Mouse (Mus musculus) embryonic stem cell, embryonic (primary cell): ENCODE data around the gene Cep290.

Experiments
- CTCF ChIA-PET, 4 experiments: fragments of 300-600 bp in 2 of 4; fragments of 350-600 bp in 2 of 4; sonication (Branson Sonifier 250); formaldehyde crosslinking; loops; one replicate each; lab custom pipeline; 2022; ENCODE audit warnings: inconsistent platforms in 2 of 4; lab: Charles Lee
- POLR2A ChIA-PET, 4 experiments: fragments of 300-600 bp in 2 of 4; fragments of 350-600 bp in 2 of 4; sonication (Branson Sonifier 250); formaldehyde crosslinking; loops; one replicate each; lab custom pipeline; 2022; ENCODE audit warnings: antibody characterized with exemption in 4 of 4, inconsistent platforms in 1 of 4; lab: Charles Lee

Cep290 gene

DNA sequence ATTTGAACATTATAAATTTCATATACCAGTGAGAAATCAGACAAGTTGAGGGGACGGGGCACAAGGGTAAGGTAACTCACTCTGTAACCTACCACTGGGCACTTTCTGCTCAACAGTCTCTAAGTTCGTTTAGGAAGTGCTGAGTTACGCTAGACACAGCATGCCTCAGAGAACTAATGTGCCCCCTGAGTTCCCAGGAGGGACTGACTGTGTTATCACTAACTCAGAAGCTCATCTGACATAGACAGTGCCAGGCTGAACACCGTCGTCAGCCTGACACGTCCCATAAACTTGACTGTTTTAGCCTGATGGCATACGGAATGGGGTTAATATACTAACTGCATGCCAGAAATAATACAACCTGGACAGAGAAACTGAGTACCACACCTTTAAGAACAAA, 87.9 kb downstream of the Cep290 start:
- POLR2A ChIA-PET, result no interaction called here

DNA sequence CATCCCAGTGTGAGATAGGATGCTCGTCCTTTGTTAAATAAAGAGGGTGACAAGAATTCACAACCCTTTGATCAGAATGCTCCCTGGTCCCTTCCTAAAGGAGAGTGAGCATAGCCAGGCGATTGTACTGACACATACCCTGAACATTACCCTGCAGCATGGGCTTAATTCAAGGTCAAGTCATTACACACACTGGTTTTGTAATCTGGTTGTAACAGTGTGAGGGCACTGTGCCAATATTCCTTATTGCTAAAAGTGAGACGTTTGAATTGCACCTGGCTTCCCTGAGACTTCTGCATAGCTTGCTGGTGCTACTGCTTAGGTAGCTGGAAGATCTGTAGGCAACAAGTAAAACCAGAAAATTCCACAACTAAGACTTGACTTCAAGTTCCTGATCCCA, 96.8 kb downstream of the Cep290 start:
- ChIA-PET CTCF (no interaction called here), POLR2A (no interaction called here)

More for the DNA sequence above, 87.9 kb downstream of the Cep290 start:
- CTCF ChIA-PET, result no interaction called here

DNA sequence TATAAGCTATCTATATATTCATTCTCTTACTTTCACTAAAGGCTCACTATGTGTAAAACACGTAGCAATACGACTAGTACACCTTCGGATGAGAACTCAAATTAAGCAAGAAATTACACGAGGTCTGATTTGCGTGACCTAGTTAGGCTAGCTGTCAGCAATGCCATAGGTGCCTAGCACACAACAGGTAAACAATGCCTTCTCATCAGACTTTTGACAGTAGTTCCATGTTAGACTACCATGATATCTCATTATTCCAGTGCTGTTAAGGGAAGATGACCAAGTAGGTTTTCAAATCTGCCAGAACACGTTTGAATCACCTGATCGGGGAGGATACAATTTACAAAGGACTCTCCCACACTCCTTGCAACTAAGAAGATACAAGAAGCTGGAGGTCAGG, 101.2 kb downstream of the Cep290 start:
- CTCF ChIA-PET, result no interaction called here
- POLR2A ChIA-PET, result interaction anchor here in 1 of 4 experiments (0.6 kb wide), 1 partner anchor 29 kb away, joined by 3 read pairs; no protein-coding TSS in a partner anchor

DNA sequence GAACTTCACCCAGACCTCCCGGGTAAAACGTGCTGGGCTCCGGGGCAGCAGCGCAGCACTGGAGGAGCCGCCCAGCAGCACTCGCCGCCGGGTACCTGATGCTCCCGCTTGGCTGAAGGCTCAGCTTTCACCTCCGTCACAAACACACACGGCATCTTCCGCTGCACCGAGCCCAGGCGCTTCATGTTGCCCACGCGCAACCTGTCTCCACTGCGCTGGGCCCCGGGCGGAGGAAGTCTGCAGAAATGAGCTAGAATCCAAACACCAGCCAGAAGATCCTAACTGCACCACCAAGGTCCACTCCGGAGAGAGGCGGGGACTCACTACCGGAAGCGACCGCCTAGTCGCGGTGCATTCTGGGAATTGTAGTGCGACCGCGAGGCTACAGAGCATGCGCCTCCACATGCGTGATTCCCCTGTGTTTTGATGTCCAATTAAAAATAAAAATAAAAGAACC, 101.6 kb downstream of the Cep290 start:
- ChIA-PET CTCF (no interaction called here), POLR2A (interaction anchor here in 1 of 4 experiments (0.6 kb wide), 1 partner anchor 29 kb away, joined by 3 read pairs; no protein-coding TSS in a partner anchor)

DNA sequence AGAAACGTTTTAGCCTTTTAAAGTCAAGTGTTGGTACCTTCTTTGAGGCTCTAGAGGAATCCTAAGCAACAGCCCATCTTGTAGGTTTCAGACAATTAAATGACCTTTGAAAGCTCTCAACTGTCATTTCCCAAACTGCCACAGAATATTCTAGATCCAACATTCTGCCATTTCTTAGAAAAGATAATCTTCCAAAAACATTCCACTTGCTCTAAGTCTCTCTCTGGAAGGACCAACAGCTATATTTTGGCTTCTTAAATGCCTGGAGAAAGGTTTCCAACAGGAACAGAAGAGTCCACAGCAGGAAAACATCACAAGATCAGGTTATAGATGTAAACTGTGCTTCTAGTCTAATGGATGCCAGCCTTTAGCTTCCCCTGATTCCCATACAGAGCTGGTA, 103.0 kb downstream of the Cep290 start, which contains the start of the genes 4930430F08Rik and 1700017N19Rik:
TSS of gene 4930430F08Rik (minus strand) at position 101 of the 400 bp plus-strand sequence.
TSS of gene 1700017N19Rik (plus strand) at position 162 of the 400 bp plus-strand sequence.
- POLR2A ChIA-PET, result no interaction called here
- CTCF ChIA-PET, result no interaction called here

DNA sequence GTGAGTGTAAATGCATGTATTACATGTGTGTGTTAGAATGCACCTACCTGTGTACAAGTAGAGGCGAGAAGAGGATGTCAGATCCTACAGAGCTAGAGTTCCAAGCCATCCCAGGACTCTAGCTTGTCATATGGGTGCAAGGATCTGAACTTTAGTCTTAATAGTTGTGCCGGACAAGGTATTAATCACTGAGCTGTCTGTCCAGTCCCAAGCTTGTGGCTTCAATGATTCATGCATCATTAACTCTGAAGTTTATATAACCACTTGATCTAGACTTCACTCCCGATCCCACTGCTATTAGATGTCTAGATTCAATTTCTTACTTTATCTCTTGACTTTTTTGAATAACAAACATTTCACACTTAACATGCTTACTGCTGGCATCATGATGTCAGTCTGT, 111.0 kb downstream of the Cep290 start:
- ChIA-PET CTCF (no interaction called here), POLR2A (no interaction called here)

DNA sequence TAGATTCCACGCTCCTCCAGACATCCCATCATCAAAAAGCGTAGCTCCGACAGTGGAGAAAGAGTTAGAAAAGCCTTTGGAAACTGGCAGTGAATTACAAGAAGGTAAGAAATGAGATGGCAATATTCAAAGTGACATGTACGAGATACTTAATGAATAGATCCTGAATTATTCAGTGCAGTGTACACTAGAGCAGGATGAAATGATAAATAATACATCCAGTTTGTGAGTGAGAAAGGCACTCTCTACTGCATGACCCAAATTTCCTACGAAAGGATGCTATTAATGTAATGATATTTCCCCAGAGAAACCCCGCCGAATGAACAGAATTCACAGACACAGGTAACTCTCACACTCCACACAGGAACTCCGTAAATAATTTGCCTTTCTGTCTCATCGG, 116.2 kb downstream of the Cep290 start:
- ChIA-PET POLR2A (no interaction called here), CTCF (no interaction called here)

DNA sequence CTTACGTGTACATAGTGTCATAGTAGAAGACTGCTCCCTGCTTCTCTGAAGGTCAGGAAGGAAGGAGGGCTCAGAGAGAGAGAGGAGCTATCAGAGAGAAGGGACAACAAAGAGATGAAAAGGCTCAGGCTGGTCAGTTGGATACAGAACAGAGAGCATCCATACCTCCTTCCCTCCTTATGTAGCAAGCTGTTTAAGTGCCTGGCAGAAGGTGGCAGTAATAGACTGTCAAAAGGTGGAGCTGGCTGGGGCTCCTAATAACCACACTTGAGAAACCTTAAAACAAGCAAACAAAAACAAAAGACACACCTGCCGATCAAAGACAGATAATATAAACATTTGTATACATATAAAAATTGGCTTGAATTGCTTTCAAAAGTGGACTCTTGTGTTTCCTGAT, 116.9 kb downstream of the Cep290 start:
- CTCF ChIA-PET, result no interaction called here
- POLR2A ChIA-PET, result interaction anchor here in 1 of 4 experiments (0.6 kb wide), 1 partner anchor 138 kb away, joined by 3 read pairs; no protein-coding TSS in a partner anchor

DNA sequence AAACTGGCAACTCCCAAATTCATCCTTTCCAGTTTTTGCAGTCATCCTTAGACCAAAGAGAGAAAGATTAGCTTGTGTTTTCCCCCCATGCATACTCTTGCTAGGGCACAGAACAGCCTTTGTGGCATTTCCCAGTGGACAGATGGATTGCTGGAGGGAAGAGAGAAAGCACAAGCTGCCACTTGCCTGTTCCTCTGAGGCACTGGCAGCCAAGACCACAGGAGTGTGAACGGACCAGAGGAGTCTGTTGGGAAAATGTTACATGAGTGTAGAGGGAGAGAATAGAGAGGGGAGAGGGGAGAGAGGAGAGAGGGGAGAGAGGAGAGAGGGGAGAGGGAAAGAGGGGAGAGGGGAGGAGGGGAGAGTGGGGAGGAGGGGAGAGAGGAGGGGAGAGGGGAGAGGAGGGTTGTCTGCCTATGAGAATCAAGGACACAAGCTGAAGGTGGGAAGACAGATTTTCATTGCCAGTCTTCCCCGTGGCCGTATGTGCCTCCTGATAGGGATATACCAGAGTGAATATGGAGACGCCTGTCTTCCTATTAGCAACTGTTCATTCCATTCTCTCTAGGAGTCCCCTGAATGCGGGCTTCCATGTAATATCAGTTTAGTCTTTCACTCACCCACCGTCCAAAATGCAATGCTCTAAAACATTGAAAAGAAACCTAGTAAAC, 130.0 kb downstream of the Cep290 start:
- POLR2A ChIA-PET, result interaction anchor here in 2 of 4 experiments (0.6 kb wide), 2 partner anchors 29 to 130 kb away, joined by 3 read pairs; partner anchors contain the start of gene Tmtc3 (in 1 of the 2)
- CTCF ChIA-PET, result no interaction called here

DNA sequence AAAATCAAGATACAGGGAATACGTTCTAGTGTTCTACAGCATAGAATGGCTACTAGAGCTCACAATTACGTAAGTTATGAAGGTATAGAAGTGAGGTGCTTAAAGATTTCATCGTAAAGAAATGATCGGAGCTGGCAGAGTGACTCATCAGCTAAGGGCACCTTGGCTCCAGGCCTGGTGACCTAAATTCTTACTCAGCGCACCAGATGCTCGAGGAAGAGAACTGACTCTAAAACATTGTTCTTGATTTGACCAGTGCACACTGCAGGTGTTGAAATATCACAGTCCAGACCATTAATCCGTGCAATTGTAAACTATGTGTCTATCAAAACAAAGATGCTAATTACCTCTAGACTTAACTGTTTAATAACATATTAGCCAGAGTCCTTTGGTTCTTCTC, 132.1 kb downstream of the Cep290 start:
- CTCF ChIA-PET, result interaction anchor here in 1 of 4 experiments (0.6 kb wide), 1 partner anchor 10 kb away, joined by 3 read pairs; no protein-coding TSS in a partner anchor
- POLR2A ChIA-PET, result interaction anchor here in 1 of 4 experiments (0.6 kb wide), 1 partner anchor 25 kb away, joined by 4 read pairs; no protein-coding TSS in a partner anchor

DNA sequence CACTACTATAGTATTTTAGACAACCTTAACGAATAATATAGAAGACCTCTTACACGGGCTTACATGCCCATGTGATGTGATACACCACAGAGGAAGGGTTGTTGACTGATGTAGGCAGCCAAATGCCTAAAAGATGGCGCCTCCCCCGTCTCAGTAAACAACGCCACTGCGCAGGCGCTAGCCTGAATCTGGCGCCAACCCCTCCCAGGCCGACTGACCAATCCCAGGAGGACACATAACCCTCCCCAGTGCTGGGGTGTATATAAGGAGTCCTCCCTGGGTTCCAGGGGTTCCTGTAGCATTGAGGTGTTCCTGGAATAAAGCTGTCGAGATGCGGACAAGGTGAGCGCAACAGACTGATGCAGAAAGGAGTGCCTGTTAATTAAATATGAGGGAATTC, 132.7 kb downstream of the Cep290 start:
- CTCF ChIA-PET, result no interaction called here
- POLR2A ChIA-PET, result no interaction called here

DNA sequence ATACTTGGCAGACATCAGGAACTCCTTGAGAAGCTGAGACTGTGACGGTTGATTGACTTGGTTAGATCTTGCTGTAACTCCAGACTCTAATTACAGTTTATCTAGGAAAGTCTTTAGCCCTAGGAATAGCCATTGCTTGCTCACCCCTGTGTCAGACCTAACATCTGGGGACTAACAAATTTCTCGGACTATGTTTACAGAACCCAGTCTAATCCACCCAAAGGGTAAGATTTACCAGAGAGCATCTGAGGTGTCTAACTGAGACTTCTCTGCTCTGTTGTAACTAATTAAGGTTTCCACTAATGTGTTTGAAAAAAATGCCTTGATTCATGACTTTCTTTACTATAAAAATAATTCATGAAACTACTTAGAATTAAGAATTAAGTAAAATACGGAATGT, 135.1 kb downstream of the Cep290 start:
- ChIA-PET POLR2A (no interaction called here), CTCF (no interaction called here)
